Mouse (Mus musculus) midbrain, embryonic 11.5 days (tissue): ENCODE data around the gene Cnnm2. TPM values are rescaled to one million over a fixed set of nuclear protein-coding genes. Genes with fewer than 3 reads are reported as not detected.
A peak's percentile ranks its signal among the peaks of the same experiment; 100 is the strongest.

ENCODE experiments used
- ATAC-seq: fragments of 200-750 bp; cut with Nextera tagmentation; 2 replicates; pipeline ENCODE4 v1.8.0; 2017; ENCODE audit warnings: moderate TSS enrichment, moderate library complexity; ENCODE audit not compliant: low FRiP score
- DNase-seq: peaks from one replicate; pipeline ENCODE4 v3.0.0; 2015; ENCODE audit warnings: low spot score; ENCODE audit errors: missing footprints
- H3K27ac ChIP-seq: fragments of 300-500 bp; sonication (generic); 2 replicates; pipeline ENCODE4 v1.5.1; 2014; ENCODE audit warnings: low read depth, low read length
- H3K27me3 ChIP-seq: fragments of 300-500 bp; sonication (generic); 2 replicates; pipeline ENCODE4 v1.6.1; 2014; ENCODE audit warnings: mild to moderate bottlenecking, low read length, moderate library complexity, mixed read lengths; ENCODE audit not compliant: control insufficient read depth, insufficient read depth
- H3K36me3 ChIP-seq: fragments of 300-500 bp; sonication (generic); 2 replicates; pipeline ENCODE4 v1.6.1; 2014; ENCODE audit warnings: mild to moderate bottlenecking, low read length, moderate library complexity, mixed read lengths; ENCODE audit not compliant: control insufficient read depth, insufficient read depth
- H3K4me1 ChIP-seq: fragments of 300-500 bp; sonication (generic); 2 replicates; pipeline ENCODE4 v1.6.1; 2014; ENCODE audit warnings: low read length; ENCODE audit not compliant: control insufficient read depth, insufficient read depth
- H3K4me2 ChIP-seq: fragments of 300-500 bp; sonication (generic); 2 replicates; pipeline ENCODE4 v1.6.1; 2014; ENCODE audit warnings: mild to moderate bottlenecking, moderate library complexity
- H3K4me3 ChIP-seq: fragments of 300-500 bp; sonication (generic); 2 replicates; pipeline ENCODE4 v1.5.1; 2014; ENCODE audit warnings: low read depth, low read length
- H3K9ac ChIP-seq: fragments of 300-500 bp; sonication (generic); 2 replicates; pipeline ENCODE4 v1.6.1; 2014; ENCODE audit warnings: low read length
- H3K9me3 ChIP-seq: fragments of 300-500 bp; sonication (generic); 2 replicates; pipeline ENCODE4 v1.6.1; 2016; ENCODE audit warnings: low read length; ENCODE audit not compliant: control insufficient read depth
- WGBS: fragments of 180-500 bp; shearing (Covaris S2); extraction: QIAGEN DNeasy Blood & Tissue Kit; methylation state at CpG from one replicate; pipeline ENCODE4 v1.1.7; 2014; 5-methylcytosine and 5-hydroxymethylcytosine counted together
- polyA plus RNA-seq: library from polyadenylated mRNA; unstranded; fragments of >200 nt; fragmentation: Nextera tagmentation; extraction: Ambion mirVana; gene quantifications from 2 replicates; pipeline ENCODE4 v1.2.1, GENCODE M21; 2014

Cnnm2 gene
- polyA plus RNA-seq, 1 experiment from 2014 or later = 4.5 TPM

- H3K9me3 ChIP-seq = no peaks in the 10 kb centered on the region
- no peaks in the 10 kb centered on the region for H3K27me3 ChIP-seq
- no peak overlapping the region for H3K9ac ChIP-seq
- H3K36me3 ChIP-seq = no peaks in the 10 kb centered on the region
- H3K4me1 ChIP-seq = 0 out of 2 replicates have a peak, but pooled peaks cover 2% of the 10 kb centered on the region
- ATAC-seq (no peak), DNase-seq (no peak)
- no peak overlapping the region for H3K27ac ChIP-seq
- WGBS = 94% methylated on average over 4 of the region's 4 CpGs
- H3K4me2 ChIP-seq = no peak overlapping the region
- H3K4me3 ChIP-seq = no peak overlapping the region
These were observed 61.1 kb downstream of the Cnnm2 start for GRCm38 (mm10) chr19:46822491-46822890.

- H3K27ac ChIP-seq = no peak overlapping the region
- DNase-seq = no peak
- no peak for ATAC-seq
- H3K4me3 ChIP-seq = no peak overlapping the region
- H3K9me3 ChIP-seq = no peaks in the 10 kb centered on the region
- H3K9ac ChIP-seq = no peak overlapping the region
- H3K27me3 ChIP-seq = no peaks in the 10 kb centered on the region
- 85% methylated on average over 5 of the region's 5 CpGs for WGBS
- no peaks in the 10 kb centered on the region for H3K4me1 ChIP-seq
- no peak overlapping the region for H3K4me2 ChIP-seq
- no peaks in the 10 kb centered on the region for H3K36me3 ChIP-seq
These were observed 62.4 kb downstream of the Cnnm2 start for GRCm38 (mm10) chr19:46823759-46824158.

GRCm38 (mm10) chr19:46824867-46825266 lies 63.5 kb downstream of the Cnnm2 start:
- Histone ChIP-seq H3K4me1 (no peaks in the 10 kb centered on the region), H3K27me3 (no peaks in the 10 kb centered on the region), H3K4me3 (no peak overlapping the region), H3K36me3 (no peaks in the 10 kb centered on the region), H3K27ac (no peak overlapping the region), H3K4me2 (no peak overlapping the region), H3K9ac (no peak overlapping the region), H3K9me3 (no peaks in the 10 kb centered on the region)
- WGBS = 83% methylated on average over 7 of the region's 7 CpGs
- DNase-seq = peak; percentile 53
- ATAC-seq = no peak

GRCm38 (mm10) chr19:46827654-46828165 lies 66.3 kb downstream of the Cnnm2 start:
- no peak overlapping the region for H3K27ac ChIP-seq
- no peak overlapping the region for H3K4me2 ChIP-seq
- H3K4me1 ChIP-seq = no peaks in the 10 kb centered on the region
- no peaks in the 10 kb centered on the region for H3K9me3 ChIP-seq
- 89% methylated on average over 5 of the region's 5 CpGs for WGBS
- no peak overlapping the region for H3K4me3 ChIP-seq
- no peak overlapping the region for H3K9ac ChIP-seq
- ATAC-seq (no peak), DNase-seq (no peak)
- no peaks in the 10 kb centered on the region for H3K27me3 ChIP-seq
- H3K36me3 ChIP-seq = no peaks in the 10 kb centered on the region

- ATAC-seq (no peak), DNase-seq (no peak)
- Histone ChIP-seq H3K9ac (no peak overlapping the region), H3K36me3 (no peaks in the 10 kb centered on the region), H3K4me2 (no peak overlapping the region), H3K27ac (no peak overlapping the region), H3K4me1 (no peaks in the 10 kb centered on the region), H3K27me3 (no peaks in the 10 kb centered on the region), H3K4me3 (no peak overlapping the region), H3K9me3 (no peaks in the 10 kb centered on the region)
- WGBS = 61% methylated on average over 3 of the region's 3 CpGs
These were observed 67.6 kb downstream of the Cnnm2 start for GRCm38 (mm10) chr19:46828961-46829360.

GRCm38 (mm10) chr19:46831381-46831780 lies 70.0 kb downstream of the Cnnm2 start:
- Histone ChIP-seq H3K4me3 (no peak overlapping the region), H3K9me3 (no peaks in the 10 kb centered on the region), H3K4me2 (no peak overlapping the region), H3K9ac (no peak overlapping the region), H3K27ac (no peak overlapping the region), H3K4me1 (peaks cover 5% of the 10 kb centered on the region), H3K36me3 (no peaks in the 10 kb centered on the region), H3K27me3 (no peaks in the 10 kb centered on the region)
- 81% methylated on average over 9 of the region's 9 CpGs for WGBS
- no peak for DNase-seq
- no peak for ATAC-seq

- Histone ChIP-seq H3K4me3 (no peak overlapping the region), H3K36me3 (no peaks in the 10 kb centered on the region), H3K27ac (no peak overlapping the region), H3K9ac (no peak overlapping the region), H3K9me3 (no peaks in the 10 kb centered on the region), H3K27me3 (no peaks in the 10 kb centered on the region), H3K4me2 (no peak overlapping the region), H3K4me1 (peaks cover 6% of the 10 kb centered on the region)
- ATAC-seq = no peak
- WGBS = 93% methylated on average over 5 of the region's 5 CpGs
- DNase-seq = no peak
These were observed 72.9 kb downstream of the Cnnm2 start for GRCm38 (mm10) chr19:46834301-46834700.

GRCm38 (mm10) chr19:46835339-46835738 lies 73.9 kb downstream of the Cnnm2 start:
- Histone ChIP-seq H3K9ac (no peak overlapping the region), H3K4me1 (peaks cover 6% of the 10 kb centered on the region), H3K36me3 (no peaks in the 10 kb centered on the region), H3K27me3 (no peaks in the 10 kb centered on the region), H3K4me3 (no peak overlapping the region), H3K4me2 (no peak overlapping the region), H3K9me3 (no peaks in the 10 kb centered on the region), H3K27ac (no peak overlapping the region)
- no peak for DNase-seq
- WGBS = 72% methylated on average over 4 of the region's 4 CpGs
- no peak for ATAC-seq

GRCm38 (mm10) chr19:46836085-46836484 lies 74.7 kb downstream of the Cnnm2 start:
- no peak overlapping the region for H3K9ac ChIP-seq
- H3K4me2 ChIP-seq = no peak overlapping the region
- H3K9me3 ChIP-seq = no peaks in the 10 kb centered on the region
- peak; percentile 80 for DNase-seq
- H3K4me1 ChIP-seq = peaks cover 6% of the 10 kb centered on the region
- no peak for ATAC-seq
- no peak overlapping the region for H3K4me3 ChIP-seq
- H3K36me3 ChIP-seq = no peaks in the 10 kb centered on the region
- 62% methylated on average over 3 of the region's 3 CpGs for WGBS
- H3K27ac ChIP-seq = no peak overlapping the region
- H3K27me3 ChIP-seq = no peaks in the 10 kb centered on the region
